Mouse (Mus musculus): ENCODE data around the gene Gm10378. TPM values are rescaled to one million over a fixed set of nuclear protein-coding genes. Genes with fewer than 3 reads are reported as not detected.

Gm10378 gene
- not detected in 2 replicates for polyA plus RNA-seq (2015; fragmentation: Nextera tagmentation; extraction: Ambion mirVana)

DNA sequence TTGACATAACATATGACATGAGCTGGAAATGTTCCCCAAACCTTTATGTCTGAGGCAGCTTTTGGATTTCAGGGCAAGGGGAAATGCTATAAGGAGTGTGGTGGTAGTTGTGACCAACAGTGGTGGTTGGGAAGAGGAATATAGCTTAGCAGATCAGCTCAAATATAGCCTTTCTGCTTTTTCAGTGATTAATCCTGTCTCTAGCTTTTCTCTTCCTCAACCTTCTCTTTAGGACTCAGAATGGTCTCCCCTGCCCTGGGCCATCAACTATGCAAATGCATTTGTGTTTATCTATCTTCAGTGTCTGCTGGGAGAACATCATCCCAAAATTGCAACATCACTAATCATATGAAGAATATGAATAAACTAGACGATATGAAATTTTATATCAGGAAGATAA lies at the start of gene Gm10378:
Gm10378 (plus strand) TSS at position 301 of the 400 bp plus-strand sequence.

GRCm38 (mm10) chr14:42641817-42642216 lies 13.9 kb upstream of the Gm10378 start, which contains the start of gene Gm3633:
TSS of gene Gm3633 (minus strand) at chr14:42641917.

Small RNA genes within 50 kb of the gene (microRNA-seq; reads per million reads assigned to microRNA genes)
- not detected for gene Gm23620
- not detected for gene Gm25228

Other genes starting within 250 kb of the Gm10378 start
- not detected in 2 replicates for gene Gm8005, start 216.3 kb upstream of the Gm10378 start, polyA plus RNA-seq (2015; fragmentation: Nextera tagmentation; extraction: Ambion mirVana)
- not detected in 2 replicates for gene Gm8011, start 192.1 kb upstream of the Gm10378 start, polyA plus RNA-seq (2015; fragmentation: Nextera tagmentation; extraction: Ambion mirVana)
- gene Gm8020, start 153.6 kb upstream of the Gm10378 start, polyA plus RNA-seq (2015; fragmentation: Nextera tagmentation; extraction: Ambion mirVana) = not detected in 2 replicates
- gene Gm8024, start 131.7 kb upstream of the Gm10378 start, polyA plus RNA-seq (2015; fragmentation: Nextera tagmentation; extraction: Ambion mirVana) = 0.18 TPM in 1 of 2 replicates, not detected in the other
- not detected in 2 replicates for gene Gm17124, start 56.1 kb upstream of the Gm10378 start, polyA plus RNA-seq (2015; fragmentation: Nextera tagmentation; extraction: Ambion mirVana)
- gene Gm3633, start 14.0 kb upstream of the Gm10378 start, polyA plus RNA-seq (2015; fragmentation: Nextera tagmentation; extraction: Ambion mirVana) = not detected in 2 replicates
- gene Gm3015, start 112.9 kb downstream of the Gm10378 start, polyA plus RNA-seq (2015; fragmentation: Nextera tagmentation; extraction: Ambion mirVana) = not detected in 2 replicates
- not detected in 2 replicates for gene Gm10377, start 142.0 kb downstream of the Gm10378 start, polyA plus RNA-seq (2015; fragmentation: Nextera tagmentation; extraction: Ambion mirVana)
- not detected in 2 replicates for gene Gm21977, start 197.5 kb downstream of the Gm10378 start, polyA plus RNA-seq (2015; fragmentation: Nextera tagmentation; extraction: Ambion mirVana)